Mouse (Mus musculus) embryonic facial prominence, embryonic 12.5 days (tissue): Measurements from ENCODE around the gene Olfr1535. TPM values are rescaled to one million over a fixed set of nuclear protein-coding genes. Genes with fewer than 3 reads are reported as not detected.

Experiments
- ATAC-seq: fragments of 200-750 bp; cut with Nextera tagmentation; 2 replicates; pipeline ENCODE4 v1.8.0; 2017; ENCODE audit not compliant: insufficient number of reproducible peaks, insufficient read depth, low FRiP score, low TSS enrichment
- H3K27ac ChIP-seq: fragments of 300-500 bp; sonication (generic); 2 replicates; pipeline ENCODE4 v1.5.1; 2016; ENCODE audit warnings: mild to moderate bottlenecking
- H3K27me3 ChIP-seq: fragments of 300-500 bp; sonication (generic); 2 replicates; pipeline ENCODE4 v1.6.1; 2016; ENCODE audit warnings: mild to moderate bottlenecking, moderate library complexity
- H3K36me3 ChIP-seq: fragments of 300-500 bp; sonication (generic); 2 replicates; pipeline ENCODE4 v1.6.1; 2016; ENCODE audit warnings: mild to moderate bottlenecking
- H3K4me1 ChIP-seq: fragments of 300-500 bp; sonication (generic); 2 replicates; pipeline ENCODE4 v1.6.1; 2016
- H3K4me2 ChIP-seq: fragments of 300-500 bp; sonication (generic); replicated peaks from 2 replicates; pipeline ENCODE4 v1.6.1; 2016; ENCODE audit warnings: mild to moderate bottlenecking, moderate library complexity
- H3K4me3 ChIP-seq: fragments of 300-500 bp; sonication (generic); 2 replicates; pipeline ENCODE4 v1.5.1; 2016; ENCODE audit warnings: mild to moderate bottlenecking
- H3K9ac ChIP-seq: fragments of 300-500 bp; sonication (generic); 2 replicates; pipeline ENCODE4 v1.6.1; 2016; ENCODE audit warnings: mild to moderate bottlenecking, moderate library complexity
- H3K9me3 ChIP-seq: fragments of 300-500 bp; sonication (generic); 2 replicates; pipeline ENCODE4 v1.6.1; 2016; ENCODE audit warnings: mild to moderate bottlenecking, moderate library complexity
- WGBS: fragments of 180-500 bp; shearing (Covaris S2); methylation state at CpG from one replicate; pipeline ENCODE4 v1.1.7; 2016; 5-methylcytosine and 5-hydroxymethylcytosine counted together
- polyA plus RNA-seq: library from polyadenylated mRNA; unstranded; fragments of >200 nt; fragmentation: Nextera tagmentation; extraction: Ambion mirVana; gene quantifications from 2 replicates; pipeline ENCODE4 v1.2.1, GENCODE M21; 2016

Gene Olfr1535
- polyA plus RNA-seq = 0.08 TPM in 1 of 2 replicates, not detected in the other

GRCm38 (mm10) chr13:21559793-21560192 lies at the start of gene Olfr1535:
TSS of gene Olfr1535 (minus strand) at chr13:21559893.
- no peak for ATAC-seq
- Histone ChIP-seq H3K9me3 (no peaks in the 10 kb centered on the region), H3K27ac (no peak within 1 kb of the TSS), H3K4me2 (no peak within 1 kb of the TSS), H3K9ac (no peak within 1 kb of the TSS), H3K4me1 (no peaks in the 10 kb centered on the region), H3K27me3 (no peaks in the 10 kb centered on the region), H3K36me3 (no peaks in the 10 kb centered on the region), H3K4me3 (no peak within 1 kb of the TSS)
- WGBS = 73% methylated on average over 1 of the region's 1 CpGs

- H3K36me3 ChIP-seq = no peaks in the 10 kb centered on the region
- no peak overlapping the region for H3K9ac ChIP-seq
- no peaks in the 10 kb centered on the region for H3K4me1 ChIP-seq
- ATAC-seq = peak; percentile 35; the same call in 1 of the 2 replicates
- no peaks in the 10 kb centered on the region for H3K9me3 ChIP-seq
- no peak overlapping the region for H3K4me2 ChIP-seq
- no peak overlapping the region for H3K4me3 ChIP-seq
- no peak overlapping the region for H3K27ac ChIP-seq
- no peaks in the 10 kb centered on the region for H3K27me3 ChIP-seq
- WGBS = 65% methylated on average over 2 of the region's 2 CpGs
These were observed 31.9 kb upstream of the Olfr1535 start for GRCm38 (mm10) chr13:21591618-21592017.

- Histone ChIP-seq H3K36me3 (no peaks in the 10 kb centered on the region), H3K4me1 (no peaks in the 10 kb centered on the region), H3K27me3 (no peaks in the 10 kb centered on the region), H3K9ac (no peak within 1 kb of the TSS), H3K27ac (no peak within 1 kb of the TSS), H3K9me3 (no peaks in the 10 kb centered on the region), H3K4me3 (no peak within 1 kb of the TSS), H3K4me2 (no peak within 1 kb of the TSS)
- WGBS = 91% methylated on average over 2 of the region's 2 CpGs
- no peak for ATAC-seq
These were observed 22.0 kb upstream of the Olfr1535 start, which contains the start of gene Olfr1364 for GRCm38 (mm10) chr13:21581659-21582058. TSS of gene Olfr1364 (minus strand) at chr13:21581759.

- H3K27ac ChIP-seq = no peak overlapping the region
- H3K4me1 ChIP-seq = no peaks in the 10 kb centered on the region
- no peaks in the 10 kb centered on the region for H3K36me3 ChIP-seq
- no peak overlapping the region for H3K9ac ChIP-seq
- no peak overlapping the region for H3K4me3 ChIP-seq
- no peak overlapping the region for H3K4me2 ChIP-seq
- no peaks in the 10 kb centered on the region for H3K9me3 ChIP-seq
- no peaks in the 10 kb centered on the region for H3K27me3 ChIP-seq
- ATAC-seq = no peak
- 56% methylated on average over 3 of the region's 3 CpGs for WGBS
These were observed 9.1 kb downstream of the Olfr1535 start for GRCm38 (mm10) chr13:21550416-21551110.

GRCm38 (mm10) chr13:21549487-21549886 lies 10.2 kb downstream of the Olfr1535 start:
- H3K4me2 ChIP-seq = no peak overlapping the region
- WGBS = 89% methylated on average over 3 of the region's 3 CpGs
- no peaks in the 10 kb centered on the region for H3K4me1 ChIP-seq
- H3K36me3 ChIP-seq = no peaks in the 10 kb centered on the region
- H3K27ac ChIP-seq = no peak overlapping the region
- no peaks in the 10 kb centered on the region for H3K27me3 ChIP-seq
- H3K9me3 ChIP-seq = no peaks in the 10 kb centered on the region
- no peak overlapping the region for H3K9ac ChIP-seq
- ATAC-seq = no peak
- no peak overlapping the region for H3K4me3 ChIP-seq

- WGBS = 83% methylated on average over 1 of the region's 1 CpGs
- no peak for ATAC-seq
- H3K9ac ChIP-seq = no peak within 1 kb of the TSS
- no peaks in the 10 kb centered on the region for H3K27me3 ChIP-seq
- H3K27ac ChIP-seq = no peak within 1 kb of the TSS
- no peaks in the 10 kb centered on the region for H3K4me1 ChIP-seq
- no peak within 1 kb of the TSS for H3K4me3 ChIP-seq
- H3K9me3 ChIP-seq = no peaks in the 10 kb centered on the region
- H3K36me3 ChIP-seq = no peaks in the 10 kb centered on the region
- H3K4me2 ChIP-seq = no peak within 1 kb of the TSS
These were observed 17.0 kb downstream of the Olfr1535 start, which contains the start of gene Olfr1366 for GRCm38 (mm10) chr13:21542708-21543107. TSS of gene Olfr1366 (minus strand) at chr13:21542808.

GRCm38 (mm10) chr13:21530781-21531201 lies 28.9 kb downstream of the Olfr1535 start, which contains the start of gene Zkscan8:
TSS of gene Zkscan8 (minus strand) at chr13:21531120.
- Histone ChIP-seq H3K4me1 (peaks cover 6% of the 10 kb centered on the region; the same call in 1 of the 2 replicates), H3K4me3 (peak within 1 kb of the TSS; percentile 92), H3K36me3 (peaks cover 11% of the 10 kb centered on the region), H3K27ac (peak within 1 kb of the TSS; percentile 96), H3K27me3 (no peaks in the 10 kb centered on the region), H3K4me2 (peak within 1 kb of the TSS; percentile 54), H3K9ac (peak within 1 kb of the TSS; percentile 94), H3K9me3 (no peaks in the 10 kb centered on the region)
- WGBS = under 1% methylated on average over 39 of the region's 39 CpGs
- ATAC-seq = peak; percentile 96

GRCm38 (mm10) chr13:21530136-21530535 lies 29.6 kb downstream of the Olfr1535 start:
- H3K27me3 ChIP-seq = no peaks in the 10 kb centered on the region
- peak overlapping the region; percentile 92 for H3K4me3 ChIP-seq
- no peaks in the 10 kb centered on the region for H3K9me3 ChIP-seq
- no peak overlapping the region for H3K9ac ChIP-seq
- WGBS = 49% methylated on average over 7 of the region's 7 CpGs
- H3K4me2 ChIP-seq = peak overlapping the region; percentile 54
- no peak overlapping the region for H3K27ac ChIP-seq
- peaks cover 6% of the 10 kb centered on the region; the same call in 1 of the 2 replicates for H3K4me1 ChIP-seq
- H3K36me3 ChIP-seq = peaks cover 15% of the 10 kb centered on the region
- ATAC-seq = no peak

GRCm38 (mm10) chr13:21506221-21506649 lies 53.5 kb downstream of the Olfr1535 start:
- under 1% methylated on average over 21 of the region's 21 CpGs for WGBS
- H3K36me3 ChIP-seq = no peaks in the 10 kb centered on the region
- peak; percentile 100 for ATAC-seq
- H3K9ac ChIP-seq = peak overlapping the region; percentile 46; the same call in 1 of the 2 replicates
- H3K4me3 ChIP-seq = peak overlapping the region; percentile 56
- no peaks in the 10 kb centered on the region for H3K27me3 ChIP-seq
- no peaks in the 10 kb centered on the region for H3K4me1 ChIP-seq
- H3K4me2 ChIP-seq = peak overlapping the region; percentile 51
- peak overlapping the region; percentile 84 for H3K27ac ChIP-seq
- H3K9me3 ChIP-seq = no peaks in the 10 kb centered on the region

Other genes with a start within 250 kb of the Olfr1535 start
- gene Gpx6, start 247.8 kb downstream of the Olfr1535 start, polyA plus RNA-seq = 0.13 and 0.55 TPM in 2 replicates
- not detected in 2 replicates for gene Olfr1367, start 213.0 kb downstream of the Olfr1535 start, polyA plus RNA-seq
- 17.4 and 19.2 TPM in 2 replicates for gene Zscan12, start 197.1 kb downstream of the Olfr1535 start, polyA plus RNA-seq
- 101 and 103 TPM in 2 replicates for gene Zkscan3, start 157.1 kb downstream of the Olfr1535 start, polyA plus RNA-seq
- 3.3 and 4.2 TPM in 2 replicates for gene Pgbd1, start 118.8 kb downstream of the Olfr1535 start, polyA plus RNA-seq
- 30.5 and 34.4 TPM in 2 replicates for gene Zscan26, start 106.2 kb downstream of the Olfr1535 start, polyA plus RNA-seq
- gene Nkapl, start 91.4 kb downstream of the Olfr1535 start, polyA plus RNA-seq = 2.6 and 3.1 TPM in 2 replicates
- 3.6 and 4.4 TPM in 2 replicates for gene Zkscan4, start 81.0 kb downstream of the Olfr1535 start, polyA plus RNA-seq
- not detected in 2 replicates for gene Gm10065, start 80.5 kb downstream of the Olfr1535 start, polyA plus RNA-seq
- gene AK157302, start 64.7 kb downstream of the Olfr1535 start, polyA plus RNA-seq = 0.37 TPM in 1 of 2 replicates, not detected in the other
- 2.3 and 2.9 TPM in 2 replicates for gene Gm11273, start 58.5 kb downstream of the Olfr1535 start, polyA plus RNA-seq
- 8.2 and 9.4 TPM in 2 replicates for gene Zkscan8, start 28.8 kb downstream of the Olfr1535 start, polyA plus RNA-seq
- 0.19 and 0.40 TPM in 2 replicates for gene Olfr1366, start 17.1 kb downstream of the Olfr1535 start, polyA plus RNA-seq
- not detected in 2 replicates for gene Olfr1364, start 21.9 kb upstream of the Olfr1535 start, polyA plus RNA-seq
- not detected in 2 replicates for gene Olfr1362, start 54.1 kb upstream of the Olfr1535 start, polyA plus RNA-seq
- not detected in 2 replicates for gene Olfr11, start 82.6 kb upstream of the Olfr1535 start, polyA plus RNA-seq
- not detected in 2 replicates for gene Olfr1361, start 103.5 kb upstream of the Olfr1535 start, polyA plus RNA-seq
- gene Olfr1360, start 117.5 kb upstream of the Olfr1535 start, polyA plus RNA-seq = not detected in 2 replicates
- gene Olfr1359, start 138.2 kb upstream of the Olfr1535 start, polyA plus RNA-seq = not detected in 2 replicates
- gene Hist1h2bl, start 156.2 kb upstream of the Olfr1535 start, polyA plus RNA-seq = 3.1 and 3.6 TPM in 2 replicates
- gene Hist1h2ai, start 156.5 kb upstream of the Olfr1535 start, polyA plus RNA-seq = 41.3 and 50.1 TPM in 2 replicates
- gene Hist1h3h, start 157.8 kb upstream of the Olfr1535 start, polyA plus RNA-seq = 17.9 and 30.8 TPM in 2 replicates
- gene Hist1h2bm, start 162.2 kb upstream of the Olfr1535 start, polyA plus RNA-seq = 8.3 and 8.9 TPM in 2 replicates
- 1.6 and 1.9 TPM in 2 replicates for gene Hist1h4j, start 175.2 kb upstream of the Olfr1535 start, polyA plus RNA-seq
- 4.7 and 8.9 TPM in 2 replicates for gene Hist1h4k, start 190.6 kb upstream of the Olfr1535 start, polyA plus RNA-seq
- 37.1 and 46.3 TPM in 2 replicates for gene Hist1h2ak, start 193.9 kb upstream of the Olfr1535 start, polyA plus RNA-seq
- 4.1 and 4.3 TPM in 2 replicates for gene Hist1h2bn, start 194.2 kb upstream of the Olfr1535 start, polyA plus RNA-seq
- gene Hist1h1b, start 220.7 kb upstream of the Olfr1535 start, polyA plus RNA-seq = 35.1 and 35.4 TPM in 2 replicates
- 144 and 172 TPM in 2 replicates for gene Hist1h3i, start 223.5 kb upstream of the Olfr1535 start, polyA plus RNA-seq
- gene Hist1h2an, start 227.3 kb upstream of the Olfr1535 start, polyA plus RNA-seq = 13.0 and 18.3 TPM in 2 replicates
- 1.5 and 1.8 TPM in 2 replicates for gene Hist1h2bp, start 227.6 kb upstream of the Olfr1535 start, polyA plus RNA-seq